Mouse (Mus musculus): ENCODE data around the gene Spef1. TPM values are rescaled to one million over a fixed set of nuclear protein-coding genes. Genes with fewer than 3 reads are reported as not detected.
A peak's percentile ranks its signal among the peaks of the same experiment; 100 is the strongest.

Spef1 gene
- polyA plus RNA-seq, 1 experiment, result 8.2 TPM

GRCm38 (mm10) chr2:131179246-131179886 lies 7.7 kb downstream of the Spef1 start:
- Histone ChIP-seq H3K4me1 (ENCODE audit: control insufficient read depth, insufficient read depth, insufficient read length, low read length) (peaks cover 26% of the 10 kb centered on the region), H3K4me3 (ENCODE audit: low read depth, low read length) (peak overlapping the region; percentile 92), H3K27me3 (ENCODE audit: control insufficient read depth, insufficient read depth, low read length) (no peaks in the 10 kb centered on the region), H3K36me3 (ENCODE audit: control insufficient read depth, insufficient read depth, low read length) (peaks cover 3% of the 10 kb centered on the region; the same call in 1 of the 2 replicates), H3K27ac (ENCODE audit: insufficient read depth, low read depth, low read length) (peak overlapping the region; percentile 85)
- TF ChIP-seq POLR2A (IDR thresholded peaks at IDR 0.05; ENCODE audit: low read depth, low read length), result peak; percentile 40; the same call in 1 of the 2 replicates
- no peak for TF ChIP-seq CTCF (IDR thresholded peaks at IDR 0.05; ENCODE audit: extremely low read depth, insufficient read length, insufficient replicate concordance, low read depth, low read length)
- under 1% methylated on average over 67 of the region's 67 CpGs for WGBS

GRCm38 (mm10) chr2:131178828-131179245 lies 8.2 kb downstream of the Spef1 start:
- TF ChIP-seq POLR2A (IDR thresholded peaks at IDR 0.05; ENCODE audit: low read depth, low read length) (no peak), CTCF (IDR thresholded peaks at IDR 0.05; ENCODE audit: extremely low read depth, insufficient read length, insufficient replicate concordance, low read depth, low read length) (no peak)
- H3K4me3 ChIP-seq (ENCODE audit: low read depth, low read length), result peak overlapping the region; percentile 92
- peak overlapping the region; percentile 85 for H3K27ac ChIP-seq (ENCODE audit: insufficient read depth, low read depth, low read length)
- 9% methylated on average over 26 of the region's 26 CpGs for WGBS
- H3K4me1 ChIP-seq (ENCODE audit: control insufficient read depth, insufficient read depth, insufficient read length, low read length), result peaks cover 27% of the 10 kb centered on the region
- no peaks in the 10 kb centered on the region for H3K27me3 ChIP-seq (ENCODE audit: control insufficient read depth, insufficient read depth, low read length)
- H3K36me3 ChIP-seq (ENCODE audit: control insufficient read depth, insufficient read depth, low read length), result peaks cover 3% of the 10 kb centered on the region; the same call in 1 of the 2 replicates

DNA sequence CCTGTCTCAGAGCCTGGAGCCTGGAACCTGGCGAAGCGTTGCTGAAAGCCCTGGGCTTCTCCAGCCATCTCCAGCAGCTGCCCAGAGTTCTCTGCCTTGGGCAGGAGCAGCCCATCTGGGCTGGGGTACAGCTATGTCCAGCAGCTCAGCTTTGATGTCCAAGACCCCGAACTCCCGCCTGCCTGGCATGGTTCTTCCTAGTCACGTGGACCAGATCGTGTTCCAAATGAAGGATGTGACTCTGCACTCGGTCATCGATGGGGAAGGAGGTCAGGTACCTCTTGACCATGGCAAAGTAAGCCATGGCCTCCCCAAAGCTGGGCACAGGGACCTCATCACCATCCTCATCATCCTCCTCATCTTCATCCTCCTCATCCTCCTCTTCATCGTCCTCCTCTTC lies 9.2 kb downstream of the Spef1 start:
- WGBS, result 34% methylated on average over 9 of the region's 9 CpGs
- H3K27ac ChIP-seq (ENCODE audit: insufficient read depth, low read depth, low read length), result peak overlapping the region; percentile 85
- H3K36me3 ChIP-seq (ENCODE audit: control insufficient read depth, insufficient read depth, low read length), result peaks cover 3% of the 10 kb centered on the region; the same call in 1 of the 2 replicates
- TF ChIP-seq CTCF (IDR thresholded peaks at IDR 0.05; ENCODE audit: extremely low read depth, insufficient read length, insufficient replicate concordance, low read depth, low read length), result no peak
- TF ChIP-seq POLR2A (IDR thresholded peaks at IDR 0.05; ENCODE audit: low read depth, low read length), result no peak
- peaks cover 27% of the 10 kb centered on the region for H3K4me1 ChIP-seq (ENCODE audit: control insufficient read depth, insufficient read depth, insufficient read length, low read length)
- peak overlapping the region; percentile 92 for H3K4me3 ChIP-seq (ENCODE audit: low read depth, low read length)
- H3K27me3 ChIP-seq (ENCODE audit: control insufficient read depth, insufficient read depth, low read length), result no peaks in the 10 kb centered on the region

- TF ChIP-seq POLR2A (IDR thresholded peaks at IDR 0.05; ENCODE audit: low read depth, low read length) (no peak), CTCF (IDR thresholded peaks at IDR 0.05; ENCODE audit: extremely low read depth, insufficient read length, insufficient replicate concordance, low read depth, low read length) (no peak)
- Histone ChIP-seq H3K4me3 (ENCODE audit: low read depth, low read length) (peak overlapping the region; percentile 92; the same call in 1 of the 2 replicates), H3K4me1 (ENCODE audit: control insufficient read depth, insufficient read depth, insufficient read length, low read length) (peaks cover 27% of the 10 kb centered on the region), H3K27me3 (ENCODE audit: control insufficient read depth, insufficient read depth, low read length) (no peaks in the 10 kb centered on the region), H3K36me3 (ENCODE audit: control insufficient read depth, insufficient read depth, low read length) (peaks cover 3% of the 10 kb centered on the region; the same call in 1 of the 2 replicates), H3K27ac (ENCODE audit: insufficient read depth, low read depth, low read length) (peak overlapping the region; percentile 96)
- 20% methylated on average over 5 of the region's 5 CpGs for WGBS
Observed at GRCm38 (mm10) chr2:131176491-131176890, 10.6 kb downstream of the Spef1 start.

GRCm38 (mm10) chr2:131175945-131176309 lies 11.2 kb downstream of the Spef1 start:
- Histone ChIP-seq H3K4me1 (ENCODE audit: control insufficient read depth, insufficient read depth, insufficient read length, low read length) (peaks cover 27% of the 10 kb centered on the region), H3K4me3 (ENCODE audit: low read depth, low read length) (no peak overlapping the region), H3K27me3 (ENCODE audit: control insufficient read depth, insufficient read depth, low read length) (no peaks in the 10 kb centered on the region), H3K27ac (ENCODE audit: insufficient read depth, low read depth, low read length) (peak overlapping the region; percentile 96), H3K36me3 (ENCODE audit: control insufficient read depth, insufficient read depth, low read length) (peaks cover 3% of the 10 kb centered on the region; the same call in 1 of the 2 replicates)
- TF ChIP-seq POLR2A (IDR thresholded peaks at IDR 0.05; ENCODE audit: low read depth, low read length) (no peak), CTCF (IDR thresholded peaks at IDR 0.05; ENCODE audit: extremely low read depth, insufficient read length, insufficient replicate concordance, low read depth, low read length) (no peak)
- WGBS, result 28% methylated on average over 1 of the region's 1 CpGs

- Histone ChIP-seq H3K4me1 (ENCODE audit: control insufficient read depth, insufficient read depth, insufficient read length, low read length) (peaks cover 27% of the 10 kb centered on the region), H3K36me3 (ENCODE audit: control insufficient read depth, insufficient read depth, low read length) (peaks cover 3% of the 10 kb centered on the region; the same call in 1 of the 2 replicates), H3K27ac (ENCODE audit: insufficient read depth, low read depth, low read length) (peak overlapping the region; percentile 96), H3K4me3 (ENCODE audit: low read depth, low read length) (no peak overlapping the region), H3K27me3 (ENCODE audit: control insufficient read depth, insufficient read depth, low read length) (no peaks in the 10 kb centered on the region)
- WGBS, result 56% methylated on average over 3 of the region's 3 CpGs
- TF ChIP-seq POLR2A (IDR thresholded peaks at IDR 0.05; ENCODE audit: low read depth, low read length), result no peak
- no peak for TF ChIP-seq CTCF (IDR thresholded peaks at IDR 0.05; ENCODE audit: extremely low read depth, insufficient read length, insufficient replicate concordance, low read depth, low read length)
Observed at GRCm38 (mm10) chr2:131175286-131175944, 11.7 kb downstream of the Spef1 start.

DNA sequence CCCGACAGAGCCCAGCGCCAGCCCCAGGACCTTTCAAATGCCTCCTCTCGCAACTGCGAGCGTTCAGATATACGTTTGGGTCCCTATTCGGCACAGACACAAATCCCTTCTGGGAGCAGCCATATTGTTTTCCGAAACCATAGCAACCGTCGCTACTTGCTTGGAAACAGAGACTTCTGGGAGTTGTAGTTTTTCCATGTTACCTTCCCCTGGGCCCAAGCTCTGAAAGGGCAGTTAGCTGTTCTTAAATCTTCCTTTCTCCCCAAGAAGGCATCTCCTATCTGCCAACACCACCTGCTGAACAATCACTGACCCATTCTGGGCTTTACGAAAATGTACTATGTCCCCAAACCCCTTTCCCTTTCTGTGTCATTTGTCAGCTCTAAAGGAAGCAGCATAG lies 12.4 kb downstream of the Spef1 start:
- Histone ChIP-seq H3K27me3 (ENCODE audit: control insufficient read depth, insufficient read depth, low read length) (no peaks in the 10 kb centered on the region), H3K36me3 (ENCODE audit: control insufficient read depth, insufficient read depth, low read length) (peaks cover 3% of the 10 kb centered on the region; the same call in 1 of the 2 replicates), H3K27ac (ENCODE audit: insufficient read depth, low read depth, low read length) (no peak overlapping the region), H3K4me3 (ENCODE audit: low read depth, low read length) (peak overlapping the region; percentile 57), H3K4me1 (ENCODE audit: control insufficient read depth, insufficient read depth, insufficient read length, low read length) (peaks cover 27% of the 10 kb centered on the region)
- 5% methylated on average over 11 of the region's 11 CpGs for WGBS
- TF ChIP-seq CTCF (IDR thresholded peaks at IDR 0.05; ENCODE audit: extremely low read depth, insufficient read length, insufficient replicate concordance, low read depth, low read length) (no peak), POLR2A (IDR thresholded peaks at IDR 0.05; ENCODE audit: low read depth, low read length) (no peak)

All from small intestine, adult 2 months (tissue).